Mouse (Mus musculus) lung, adult 18-20 months (tissue): ENCODE data around the gene Clmp.

Experiments
- DNase-seq, 2 experiments: peaks; one replicate each; pipeline ENCODE4 v3.0.0; 2022; ENCODE audit warnings: mixed read lengths in 2 of 2

Clmp gene

GRCm38 (mm10) chr9:40805263-40805662 is 119.5 kb downstream of the Clmp start:
- peak; percentile 44 to 73 for DNase-seq

- peak in 1 of 2 experiments; percentile 49 for DNase-seq
These were observed 120.9 kb downstream of the Clmp start for GRCm38 (mm10) chr9:40806440-40807288.

- peak; percentile 44 to 60 for DNase-seq
These were observed 121.6 kb downstream of the Clmp start for GRCm38 (mm10) chr9:40807289-40807920.

GRCm38 (mm10) chr9:40808061-40808906 is 122.5 kb downstream of the Clmp start:
- no peak for DNase-seq

GRCm38 (mm10) chr9:40808907-40809280 is 123.1 kb downstream of the Clmp start:
- DNase-seq = no peak

- DNase-seq = no peak
These were observed 126.1 kb downstream of the Clmp start for GRCm38 (mm10) chr9:40811860-40812259.

- no peak for DNase-seq
These were observed 128.3 kb downstream of the Clmp start for GRCm38 (mm10) chr9:40814060-40814459.

GRCm38 (mm10) chr9:40817325-40818028 is 131.7 kb downstream of the Clmp start:
- no peak for DNase-seq

- DNase-seq = no peak
These were observed 139.8 kb downstream of the Clmp start for GRCm38 (mm10) chr9:40825601-40826000.

GRCm38 (mm10) chr9:40827366-40827765 is 141.6 kb downstream of the Clmp start:
- no peak for DNase-seq

GRCm38 (mm10) chr9:40834569-40834968 is 148.8 kb downstream of the Clmp start:
- DNase-seq = peak; percentile 44 to 63
